Mouse (Mus musculus) T-helper 1 cell (primary cell): ENCODE measurements at regions not wholly inside any gene's neighbourhood (a gene's known extent, or its start where the extent isn't known, plus 50 kb on each side); places are given as distances from the start of the nearest gene placed in this dataset.

ENCODE experiments used
- in situ Hi-C: fragments of 300-600 bp; cut with MboI, MseI; formaldehyde crosslinking; loops from one replicate; pipeline ENCODE4 v1.15.1; 2025; ENCODE audit warnings: high pct_unique_total_duplicates

GRCm38 (mm10) chr10:37378002-37378702, 239.4 kb upstream of the Marcks start:
- in situ Hi-C loops, result loop anchor here (10.0 kb wide), 1 partner anchor 1727 kb away; no protein-coding TSS in a partner anchor

GRCm38 (mm10) chr10:37377258-37378001, 238.7 kb upstream of the Marcks start:
- in situ Hi-C loops, result loop anchor here (10.0 kb wide), 1 partner anchor 1727 kb away; no protein-coding TSS in a partner anchor

DNA sequence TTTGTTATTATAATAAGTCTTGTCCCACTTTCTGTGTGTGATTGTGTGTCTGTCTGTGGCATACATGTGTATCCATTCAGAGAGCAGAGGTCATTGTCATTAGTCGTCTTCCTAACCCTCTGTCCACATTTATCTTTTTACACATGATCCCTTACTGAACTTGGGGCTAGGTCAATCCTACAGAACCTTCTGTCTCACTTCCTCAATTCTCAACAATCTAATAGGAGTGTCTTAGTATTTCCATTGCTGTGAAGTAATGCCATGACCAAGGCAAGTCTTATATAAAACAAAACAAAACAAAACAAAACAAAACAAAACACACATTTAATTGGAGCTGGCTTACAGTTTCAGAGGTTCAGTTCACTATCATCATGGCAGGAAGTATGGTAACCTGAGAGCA, 237.5 kb upstream of the Marcks start:
- in situ Hi-C loops, result loop anchor here (10.0 kb wide), 1 partner anchor 1729 kb away; no protein-coding TSS in a partner anchor

DNA sequence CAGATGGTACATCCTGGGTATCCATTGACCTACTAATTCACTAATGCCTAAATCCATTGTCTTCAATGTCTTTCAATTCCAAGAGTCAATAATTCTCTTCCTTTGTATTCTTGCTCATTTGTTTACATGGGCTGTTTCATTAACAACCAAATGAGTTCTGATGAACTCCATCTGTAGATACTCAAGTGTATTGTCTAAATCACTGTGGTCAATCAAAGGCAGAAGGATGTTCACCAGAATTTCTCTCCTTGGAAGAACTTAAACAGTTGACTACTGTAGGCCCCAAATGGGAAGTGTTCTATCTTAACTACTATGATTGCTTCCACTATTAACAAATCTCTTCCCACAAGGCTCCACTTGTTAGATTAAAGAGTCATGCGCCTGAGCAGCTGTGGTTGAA, 236.9 kb upstream of the Marcks start:
- in situ Hi-C loops, result loop anchor here (10.0 kb wide), 1 partner anchor 1729 kb away; no protein-coding TSS in a partner anchor

DNA sequence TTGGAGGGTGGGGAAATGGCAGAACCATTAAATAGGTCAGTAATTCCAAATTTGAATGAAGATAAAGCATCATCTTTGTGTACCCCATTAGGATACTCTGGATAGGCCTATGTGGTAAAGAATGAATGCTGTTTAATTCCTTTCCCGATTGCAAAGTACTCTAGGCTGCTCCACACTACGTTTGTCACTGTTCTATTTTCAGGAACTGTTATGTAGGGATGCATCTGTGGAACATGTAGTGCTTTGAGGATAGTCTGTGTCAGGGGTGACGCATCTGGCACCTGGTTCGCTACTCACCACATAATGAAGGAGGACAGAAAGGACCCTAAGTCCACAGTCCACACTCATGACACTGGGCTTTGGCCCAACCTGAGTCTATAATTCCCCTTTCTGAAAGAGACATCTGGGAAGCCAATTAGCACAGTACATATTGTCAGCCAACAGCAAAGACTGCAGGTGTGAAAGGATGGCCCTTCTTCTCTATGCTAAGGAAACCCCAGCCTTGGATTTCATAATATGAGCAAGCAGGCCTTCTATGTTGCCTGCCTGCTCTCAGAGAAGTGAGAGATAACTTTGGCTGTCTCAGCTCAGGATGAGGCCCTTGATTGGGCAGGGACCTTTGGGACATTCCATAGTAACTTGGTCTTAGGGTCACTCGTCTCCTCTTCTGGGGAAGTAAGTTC, 230.4 kb upstream of the Marcks start:
- in situ Hi-C loops, result no loop called here

DNA sequence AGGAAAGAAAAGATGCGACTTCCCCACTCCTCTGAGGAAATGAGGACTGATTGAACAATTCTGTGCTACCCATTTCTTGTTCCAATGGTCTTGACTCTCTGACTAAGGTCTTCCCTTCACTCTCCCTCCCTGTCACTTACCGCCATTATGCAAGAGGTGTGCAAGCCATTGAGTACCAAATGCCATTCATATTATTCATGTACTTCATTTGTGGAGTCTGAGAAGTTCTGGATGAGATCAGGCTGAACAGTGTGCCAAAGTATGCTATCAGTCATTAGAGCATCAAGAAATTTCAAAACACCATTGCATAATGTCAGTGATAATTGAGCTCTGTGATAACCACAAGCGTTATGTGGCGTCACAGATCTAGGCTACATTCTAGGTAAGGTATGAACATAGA, 229.1 kb upstream of the Marcks start:
- in situ Hi-C loops, result no loop called here

- in situ Hi-C loops, result no loop called here
Measured at GRCm38 (mm10) chr10:37364506-37364905, 225.8 kb upstream of the Marcks start.

DNA sequence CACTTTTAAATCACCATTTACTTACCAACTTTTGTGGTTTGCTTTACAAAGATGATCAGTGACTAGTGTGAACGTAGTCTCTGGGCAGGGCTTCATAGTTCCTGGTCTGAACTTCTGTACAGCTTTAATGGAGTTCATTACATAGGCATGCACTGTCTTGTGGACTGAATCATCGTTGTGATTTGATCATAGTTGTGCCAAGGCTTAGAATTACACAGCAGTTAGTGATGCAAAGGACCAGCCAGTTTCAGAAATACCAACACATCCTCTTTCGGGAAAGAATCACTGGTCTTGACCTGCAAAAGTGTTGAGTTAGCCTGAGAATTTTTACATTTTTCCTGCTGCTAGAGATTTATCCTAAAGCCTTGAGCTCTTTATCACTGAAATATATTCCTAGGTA, 222.3 kb upstream of the Marcks start:
- in situ Hi-C loops, result no loop called here

GRCm38 (mm10) chr10:37358900-37359299, 220.2 kb upstream of the Marcks start:
- in situ Hi-C loops, result no loop called here

DNA sequence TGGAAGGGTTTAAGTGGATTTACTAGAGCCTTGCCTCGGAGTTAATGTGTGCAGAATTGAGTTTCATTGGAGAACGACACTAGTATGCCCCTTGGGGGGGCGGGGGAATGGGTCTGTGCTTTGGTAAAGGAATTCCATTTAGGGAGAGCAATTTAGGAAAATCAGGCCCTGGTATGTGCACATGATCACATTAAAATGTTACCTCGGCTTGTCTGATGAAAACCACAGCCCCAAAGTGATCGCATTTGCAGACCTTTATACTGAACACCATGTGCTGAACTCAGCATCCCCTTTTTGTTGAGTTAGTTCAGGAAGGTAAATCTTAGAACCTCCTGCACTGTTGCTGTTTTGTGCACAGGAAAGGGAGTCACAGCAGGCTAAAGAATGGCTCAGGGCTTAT, 219.6 kb upstream of the Marcks start:
- in situ Hi-C loops, result no loop called here

DNA sequence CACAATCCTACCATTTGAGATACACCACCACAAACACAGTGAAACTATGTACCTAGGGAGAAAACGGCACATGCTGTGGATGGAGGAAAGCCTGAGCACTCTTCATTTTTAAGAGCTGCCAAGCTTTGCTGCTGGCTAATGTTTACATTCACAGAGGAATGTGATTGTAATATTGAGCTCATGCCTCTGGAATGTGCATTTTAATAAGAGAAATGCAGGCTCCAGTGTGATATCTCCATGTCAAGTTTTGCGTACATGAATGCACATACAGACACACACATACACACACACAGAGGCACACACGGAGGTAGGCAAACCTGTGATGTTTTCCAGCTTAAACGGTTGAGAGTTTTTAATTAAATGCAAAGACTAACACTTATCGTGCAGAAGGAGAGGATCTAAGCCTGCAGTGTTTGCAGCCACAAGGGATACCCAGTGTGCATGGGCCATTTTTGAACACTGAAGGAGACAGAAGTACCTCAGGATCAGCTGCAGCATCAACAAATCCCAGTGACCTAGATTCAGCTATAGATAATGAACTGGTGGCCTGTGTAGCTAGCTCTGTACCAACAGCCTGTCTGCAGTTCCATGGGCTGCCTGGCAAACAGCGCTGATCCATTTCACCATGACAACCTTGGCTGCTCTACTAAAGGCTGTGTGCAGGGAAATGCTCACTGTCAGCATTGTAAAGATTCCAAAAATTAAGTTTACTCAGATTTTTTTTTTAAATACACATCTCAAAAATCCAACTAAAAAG, 218.8 kb upstream of the Marcks start:
- in situ Hi-C loops, result no loop called here

DNA sequence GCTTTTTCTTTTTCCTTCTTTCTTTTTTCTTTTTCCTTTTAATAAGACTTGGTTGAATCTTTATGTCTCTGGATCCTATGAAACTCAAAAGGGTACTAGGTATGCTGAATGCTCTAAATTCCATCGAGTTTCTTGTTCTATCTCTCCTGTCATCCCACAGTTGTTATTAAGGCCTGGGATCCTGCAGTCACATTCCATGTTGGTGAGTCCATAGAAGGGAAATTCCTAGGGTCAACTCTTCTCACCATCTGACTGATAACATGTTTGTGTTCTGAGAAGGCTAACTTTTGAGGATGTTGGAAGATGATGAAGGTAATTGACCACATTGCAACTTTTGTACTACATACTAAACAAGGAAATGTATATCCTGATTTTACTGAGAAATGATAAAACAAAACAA, 210.5 kb upstream of the Marcks start:
- in situ Hi-C loops, result loop anchor here (5.0 kb wide), 1 partner anchor 57 kb away; no protein-coding TSS in a partner anchor

GRCm38 (mm10) chr10:37348416-37348815, 209.7 kb upstream of the Marcks start:
- in situ Hi-C loops, result loop anchor here (5.0 kb wide), 1 partner anchor 56 kb away; no protein-coding TSS in a partner anchor

GRCm38 (mm10) chr10:37347661-37348060, 208.9 kb upstream of the Marcks start:
- in situ Hi-C loops, result loop anchor here (5.0 kb wide), 1 partner anchor 55 kb away; no protein-coding TSS in a partner anchor

GRCm38 (mm10) chr10:37342675-37343074, 204.0 kb upstream of the Marcks start:
- in situ Hi-C loops, result no loop called here

DNA sequence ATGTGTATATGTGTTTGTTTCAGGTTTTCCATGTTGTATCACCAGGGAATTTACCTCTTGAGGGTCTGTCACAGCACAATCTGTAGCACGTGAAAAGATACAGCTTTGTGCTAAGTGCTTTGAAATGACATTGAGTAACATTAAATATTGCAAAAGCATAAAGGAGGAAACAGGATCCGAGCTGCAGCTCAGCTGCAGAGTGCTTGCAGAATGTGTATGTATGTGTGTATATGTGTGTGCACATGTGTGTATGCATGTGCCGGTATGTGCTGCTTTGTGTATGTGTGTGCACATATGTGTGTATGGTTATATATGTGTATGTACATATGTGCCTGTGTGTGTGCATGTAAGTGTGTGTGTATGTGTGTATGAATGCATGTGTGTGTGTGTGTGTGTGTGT, 200.9 kb upstream of the Marcks start:
- in situ Hi-C loops, result loop anchor here (5.0 kb wide), 1 partner anchor 197 kb away; no protein-coding TSS in a partner anchor

DNA sequence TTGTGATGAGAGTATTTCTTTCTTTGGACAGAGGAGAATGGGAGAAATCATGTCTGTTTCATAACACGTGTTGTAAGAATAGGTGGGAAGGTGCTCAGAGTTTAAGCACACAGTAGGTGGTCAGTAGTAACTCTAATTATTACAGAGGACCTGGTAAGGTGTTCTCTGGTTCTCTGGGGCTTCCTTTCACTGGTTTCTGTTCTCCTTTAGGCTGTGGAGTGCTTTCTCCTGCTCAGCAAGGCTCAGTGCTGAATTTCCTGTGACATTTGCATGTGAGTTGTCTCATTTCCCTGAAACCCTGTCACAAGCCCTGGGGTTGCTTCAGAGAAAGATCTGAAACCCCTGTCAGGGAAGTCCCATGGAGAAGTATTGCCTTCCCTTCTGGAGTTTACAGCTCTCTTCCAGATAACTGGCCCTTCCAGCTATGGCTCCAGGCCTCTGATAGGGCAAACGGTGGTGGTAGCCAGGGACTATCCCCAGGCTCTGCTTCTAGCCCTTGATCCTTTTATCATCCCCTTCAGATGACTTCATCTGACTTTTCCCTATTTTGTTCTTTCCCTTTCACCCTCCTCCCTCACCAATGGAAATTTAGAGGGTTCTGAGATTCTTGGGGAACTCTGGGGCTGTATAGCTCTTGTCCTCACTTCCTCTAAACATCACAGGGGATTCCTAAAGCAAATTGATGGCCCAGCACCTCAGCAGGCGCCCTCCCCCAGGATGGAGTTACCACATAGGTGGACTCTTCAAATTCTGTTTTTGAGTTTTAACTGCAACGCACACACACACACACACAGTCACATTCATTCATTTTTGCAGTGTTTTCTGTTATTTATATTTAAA, 199.6 kb upstream of the Marcks start:
- in situ Hi-C loops, result loop anchor here (5.0 kb wide), 1 partner anchor 196 kb away; no protein-coding TSS in a partner anchor

GRCm38 (mm10) chr10:37337172-37337620, 198.5 kb upstream of the Marcks start:
- in situ Hi-C loops, result loop anchor here (5.0 kb wide), 1 partner anchor 195 kb away; no protein-coding TSS in a partner anchor

DNA sequence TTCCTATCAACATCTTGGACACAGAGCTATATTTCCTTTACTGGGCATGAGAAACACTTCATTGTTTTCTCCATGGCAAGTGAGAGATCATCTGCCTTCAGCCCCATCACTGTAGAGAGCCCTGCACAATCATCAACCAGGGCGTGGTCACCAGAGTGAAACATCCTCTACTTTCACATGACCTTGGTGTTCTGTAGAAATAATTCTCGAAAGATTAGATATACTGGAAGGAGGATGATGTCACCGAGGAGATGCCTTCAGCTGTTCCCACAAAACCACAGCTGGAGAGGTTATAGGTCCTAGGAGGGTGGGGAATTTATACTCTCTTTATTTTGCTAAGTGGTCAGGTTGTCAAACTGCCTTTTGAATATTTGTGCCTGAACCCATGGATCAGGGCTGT, 196.4 kb upstream of the Marcks start:
- in situ Hi-C loops, result loop anchor here (5.0 kb wide), 1 partner anchor 193 kb away; no protein-coding TSS in a partner anchor

GRCm38 (mm10) chr10:37326168-37326534, 187.4 kb upstream of the Marcks start:
- in situ Hi-C loops, result no loop called here
